Mouse (Mus musculus): ENCODE data around the gene Mapk1ip1l.

DNA sequence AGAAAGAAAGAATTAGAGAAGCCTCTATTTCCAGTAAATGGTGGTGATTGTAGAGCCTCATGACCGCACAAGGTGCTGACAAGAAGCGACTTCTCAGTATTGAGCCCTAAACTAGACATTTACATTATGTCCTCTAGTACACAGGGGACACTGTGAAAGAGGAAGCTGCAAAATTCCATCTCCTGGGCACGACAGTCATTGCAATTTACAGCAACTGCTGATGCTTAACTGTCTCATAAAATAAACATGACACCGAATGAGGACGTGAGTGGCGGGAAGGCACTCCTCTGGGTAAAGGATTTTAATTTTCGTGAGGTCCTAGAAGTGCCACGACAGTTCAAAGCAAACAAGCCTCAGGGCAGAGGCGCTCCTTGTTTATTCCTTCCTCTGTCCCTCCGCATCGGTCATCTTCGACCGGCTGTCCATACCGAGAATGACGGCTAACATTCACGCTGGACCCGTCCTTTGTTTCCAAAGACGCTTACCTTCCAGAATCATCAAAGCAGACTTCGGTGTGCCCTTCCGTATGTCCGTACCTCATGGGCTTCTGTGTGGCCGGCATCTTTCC lies 21.9 kb upstream of the Mapk1ip1l start:
- TF ChIP-seq POLR2AphosphoS5 (IDR thresholded peaks at IDR 0.05; ENCODE audit: insufficient replicate concordance, low read depth, low read length) (no peak), CTCF (IDR thresholded peaks at IDR 0.05; ENCODE audit: low read depth, low read length) (no peak), TAL1 (conservative IDR thresholded peaks at IDR 0.05; ENCODE audit: low read depth, low read length) (no peak), GATA1 (IDR thresholded peaks at IDR 0.05; ENCODE audit: borderline replicate concordance, low read length) (no peak)
